Mouse (Mus musculus): Measurements from ENCODE around the gene Cpsf4l.
A peak's percentile ranks its signal among the peaks of the same experiment; 100 is the strongest.

Cpsf4l gene

DNA sequence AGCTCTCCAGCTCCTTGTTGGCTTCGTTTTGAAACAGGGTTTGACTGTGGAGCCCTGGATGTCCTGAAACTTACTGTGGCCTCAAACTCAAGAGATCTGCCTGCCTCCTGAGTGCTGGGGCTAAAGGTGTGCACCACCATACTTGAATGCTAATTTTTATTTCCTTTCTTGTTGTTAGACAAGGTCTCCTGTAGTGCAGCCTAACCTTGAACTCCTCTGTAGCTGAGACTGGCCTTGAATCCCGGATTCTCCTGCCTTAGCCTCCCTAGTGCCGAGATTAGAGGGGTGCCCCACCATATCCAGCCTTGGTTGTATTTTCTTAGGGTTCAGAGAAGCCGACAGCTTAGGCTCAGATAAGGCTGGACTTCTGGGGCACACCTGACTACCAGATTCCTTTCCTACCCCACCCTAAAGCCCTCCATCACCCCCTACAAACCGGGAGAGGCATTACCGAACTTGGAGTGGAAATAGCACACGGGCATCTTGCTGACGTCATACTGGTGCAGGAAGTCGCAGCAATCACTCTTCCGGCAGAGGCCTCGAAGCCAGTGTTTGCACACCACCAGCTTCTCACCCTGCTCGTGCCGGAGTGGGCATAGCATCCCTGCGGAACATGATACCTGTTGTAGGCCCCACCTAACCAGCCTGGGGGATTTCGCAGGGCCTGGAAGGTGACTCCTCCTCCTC, 3.7 kb downstream of the Cpsf4l start:
- DNase-seq (ENCODE audit: extremely low read depth, insufficient read length, low spot score), result no peak

GRCm38 (mm10) chr11:113703758-113704157, 6.1 kb downstream of the Cpsf4l start:
- peak; percentile 48 for DNase-seq (ENCODE audit: extremely low read depth, insufficient read length, low spot score)

GRCm38 (mm10) chr11:113699643-113700042, 10.2 kb downstream of the Cpsf4l start:
- no peak for DNase-seq (ENCODE audit: extremely low read depth, insufficient read length, low spot score)

DNA sequence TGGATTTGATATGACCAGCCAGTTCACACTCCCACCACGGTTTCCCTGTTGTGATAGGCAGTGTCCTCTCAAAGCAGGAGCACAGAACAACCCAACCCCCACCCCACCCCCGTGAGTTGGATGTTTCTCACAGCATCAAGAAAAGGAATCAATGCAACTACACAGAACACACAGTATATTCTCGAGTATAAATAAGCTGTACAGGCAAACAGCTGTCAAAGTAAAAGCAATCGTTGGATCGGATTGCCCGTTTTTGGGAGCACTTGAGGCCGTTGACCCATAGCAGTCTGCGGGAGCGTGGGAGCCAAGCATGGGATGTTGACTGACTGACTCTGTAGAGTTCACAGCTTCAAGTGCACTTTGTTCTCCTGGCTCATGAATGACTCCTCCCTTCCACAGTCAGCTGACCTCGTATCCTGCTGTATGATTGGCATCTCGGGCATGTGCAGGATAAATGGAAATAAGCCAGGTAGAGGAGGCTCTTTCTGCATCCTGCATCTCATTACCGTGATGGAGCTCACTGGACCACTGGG, 11.7 kb downstream of the Cpsf4l start:
- no peak for DNase-seq (ENCODE audit: extremely low read depth, insufficient read length, low spot score)

DNA sequence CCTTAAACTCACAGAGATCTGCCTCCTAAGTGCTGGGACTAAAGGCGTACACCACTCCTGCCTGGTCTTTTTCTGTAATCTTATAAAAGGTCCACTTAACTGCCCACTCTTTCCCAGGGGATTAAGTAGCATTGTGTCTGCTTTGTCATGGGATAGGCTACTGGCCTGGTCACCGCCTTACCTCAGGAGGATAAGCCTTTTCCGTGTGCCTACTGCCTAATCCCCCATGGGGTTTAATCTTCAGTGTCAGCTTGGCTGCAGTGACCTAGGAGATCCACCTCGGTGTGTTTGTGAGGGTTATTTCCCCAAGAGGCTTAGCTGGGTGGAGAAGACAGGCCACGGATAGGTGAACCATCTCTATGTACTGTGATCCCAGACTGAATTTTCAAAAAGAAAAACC, 12.2 kb downstream of the Cpsf4l start:
- no peak for DNase-seq (ENCODE audit: extremely low read depth, insufficient read length, low spot score)

GRCm38 (mm10) chr11:113691851-113692250, 18.0 kb downstream of the Cpsf4l start:
- no peak for DNase-seq (ENCODE audit: extremely low read depth, insufficient read length, low spot score)

DNA sequence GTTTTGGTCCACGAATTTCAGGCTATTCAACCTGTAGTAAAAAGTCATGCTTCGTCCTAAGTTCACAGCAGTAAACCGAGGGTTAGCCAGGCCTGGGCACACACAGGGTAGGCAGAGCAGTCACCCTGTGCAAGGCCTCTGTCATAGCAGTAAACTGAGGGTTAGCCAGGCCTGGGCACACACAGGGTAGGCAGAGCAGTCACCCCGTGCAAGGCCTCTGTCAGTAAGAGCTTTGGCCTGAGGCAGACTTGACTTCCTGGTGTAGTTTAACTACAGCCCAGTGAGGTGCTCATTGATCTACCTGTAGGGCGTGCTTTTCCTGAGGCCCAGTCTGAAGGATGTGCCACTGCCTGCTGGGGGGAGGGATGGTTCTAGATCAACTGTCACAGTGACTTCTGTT, 18.5 kb downstream of the Cpsf4l start:
- DNase-seq (ENCODE audit: extremely low read depth, insufficient read length, low spot score), result no peak

DNA sequence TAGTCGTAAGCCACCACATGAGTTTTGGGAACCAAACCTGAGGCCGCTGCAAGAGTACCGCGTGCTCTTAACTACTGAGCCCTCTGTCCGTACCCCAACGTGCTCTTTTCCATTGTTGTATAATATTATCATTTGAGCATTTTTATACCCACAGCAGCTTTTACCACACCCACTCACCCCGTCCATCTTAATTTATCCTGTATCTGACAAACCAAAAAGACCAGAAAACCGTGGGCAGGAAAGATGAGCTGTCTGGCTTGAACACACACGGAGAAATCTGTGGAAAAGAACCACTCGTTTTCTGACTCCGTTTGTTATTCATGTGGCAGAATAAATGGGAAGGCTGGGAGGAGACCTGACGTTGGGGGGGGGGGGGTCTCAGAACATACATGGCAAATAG, 19.3 kb downstream of the Cpsf4l start:
- DNase-seq (ENCODE audit: extremely low read depth, insufficient read length, low spot score), result no peak

GRCm38 (mm10) chr11:113687031-113687430, 22.8 kb downstream of the Cpsf4l start:
- DNase-seq (ENCODE audit: extremely low read depth, insufficient read length, low spot score), result no peak

- DNase-seq (ENCODE audit: extremely low read depth, insufficient read length, low spot score), result no peak
Measured at GRCm38 (mm10) chr11:113684707-113685426, 24.9 kb downstream of the Cpsf4l start.

- DNase-seq (ENCODE audit: extremely low read depth, insufficient read length, low spot score), result peak; percentile 97
Measured at GRCm38 (mm10) chr11:113683957-113684706, 25.7 kb downstream of the Cpsf4l start, which contains the start of the genes Fam104a and D11Wsu47e. Gene Fam104a, minus strand, starts transcription at chr11:113684155. Gene D11Wsu47e, plus strand, starts transcription at chr11:113684412.

DNA sequence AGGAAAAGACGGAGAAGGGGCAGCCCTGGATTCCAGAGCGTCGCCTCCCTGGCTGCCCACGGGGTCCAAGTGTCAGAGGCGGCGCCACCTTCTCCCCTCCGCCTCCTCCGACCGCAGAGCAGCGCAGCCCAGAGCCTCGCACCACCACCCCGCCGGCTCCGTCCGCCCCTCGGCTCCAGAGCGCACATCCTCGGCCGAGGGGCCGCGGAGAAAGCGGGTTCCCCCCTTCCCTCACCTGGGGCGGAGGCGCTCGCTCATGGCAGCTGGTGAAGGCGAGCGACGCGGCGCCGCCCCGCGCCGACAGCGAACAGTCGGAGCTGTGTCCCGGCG, 26.2 kb downstream of the Cpsf4l start:
- DNase-seq (ENCODE audit: extremely low read depth, insufficient read length, low spot score), result no peak

DNA sequence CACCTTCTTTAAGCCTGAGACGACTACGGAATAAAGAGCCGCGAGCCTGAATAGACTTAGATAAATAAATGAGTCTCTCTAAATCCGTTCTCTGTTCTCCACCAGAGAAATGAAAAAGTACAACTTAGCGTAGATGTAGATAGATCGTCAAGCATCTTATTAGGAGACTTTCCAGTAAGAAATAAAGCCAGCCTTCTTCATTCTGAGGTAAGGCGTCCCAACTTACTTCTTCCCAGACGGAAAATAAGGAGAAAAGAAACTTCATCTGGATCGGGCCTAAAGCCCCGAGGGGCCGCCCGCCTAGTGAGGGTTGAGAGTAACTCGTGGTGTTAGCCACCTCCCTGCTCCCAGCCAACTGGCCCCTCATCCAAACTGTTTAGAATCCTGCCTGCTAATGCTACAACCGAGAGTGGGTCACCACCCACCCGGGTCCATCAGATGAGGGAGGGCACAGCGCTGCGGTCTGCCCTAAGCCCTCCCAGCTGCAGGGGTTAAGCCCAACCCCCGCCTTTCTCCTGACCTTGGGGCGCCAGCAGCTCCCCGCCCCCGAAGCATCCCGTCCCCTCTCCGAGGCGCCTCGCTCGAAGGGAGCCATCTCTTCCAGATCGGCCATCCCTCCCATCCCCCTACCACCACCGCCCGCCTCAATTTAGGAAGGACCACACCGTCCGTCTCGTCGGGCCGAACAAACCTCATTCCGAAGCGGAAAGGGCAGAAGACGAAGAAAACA, 26.8 kb downstream of the Cpsf4l start:
- peak; percentile 71 for DNase-seq (ENCODE audit: extremely low read depth, insufficient read length, low spot score)

DNA sequence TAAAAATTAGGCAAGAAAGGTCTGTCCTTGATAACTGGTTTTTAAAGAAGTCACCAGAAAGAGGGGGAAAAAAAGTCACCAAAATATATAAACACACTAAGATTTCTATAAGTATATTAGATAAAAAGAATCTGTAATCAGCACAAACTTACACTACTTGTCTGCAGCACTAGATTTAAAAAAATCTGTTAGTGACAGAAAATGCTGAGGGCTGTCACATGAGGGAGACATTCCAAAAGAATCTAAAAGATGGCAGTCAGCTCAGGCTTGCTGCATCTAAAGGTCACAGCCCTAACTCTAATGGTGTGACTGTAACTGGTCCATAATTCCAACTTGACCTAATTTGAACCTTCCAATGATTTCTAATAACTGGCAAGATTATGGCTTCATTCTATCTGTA, 27.8 kb downstream of the Cpsf4l start:
- no peak for DNase-seq (ENCODE audit: extremely low read depth, insufficient read length, low spot score)

DNA sequence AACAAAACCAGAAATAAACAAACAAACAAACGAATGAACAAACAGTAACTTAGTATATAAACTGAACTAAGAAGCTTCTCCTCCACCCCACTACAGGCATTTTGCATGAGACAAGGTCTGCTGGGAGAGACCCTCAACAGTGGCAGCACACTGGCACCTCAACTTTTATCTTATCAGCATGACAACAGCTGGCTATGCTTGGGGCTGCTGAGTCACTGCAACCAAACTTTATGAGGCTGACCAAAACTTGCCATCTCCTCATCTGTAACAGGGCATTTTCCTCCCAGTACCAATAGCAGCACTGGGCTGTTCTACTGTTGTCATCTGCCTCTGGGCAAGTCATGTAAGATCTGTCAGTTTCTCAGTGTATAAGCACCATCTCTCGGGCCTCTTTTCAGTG, 28.9 kb downstream of the Cpsf4l start:
- DNase-seq (ENCODE audit: extremely low read depth, insufficient read length, low spot score), result no peak

GRCm38 (mm10) chr11:113678373-113678772, 31.4 kb downstream of the Cpsf4l start:
- no peak for DNase-seq (ENCODE audit: extremely low read depth, insufficient read length, low spot score)

DNA sequence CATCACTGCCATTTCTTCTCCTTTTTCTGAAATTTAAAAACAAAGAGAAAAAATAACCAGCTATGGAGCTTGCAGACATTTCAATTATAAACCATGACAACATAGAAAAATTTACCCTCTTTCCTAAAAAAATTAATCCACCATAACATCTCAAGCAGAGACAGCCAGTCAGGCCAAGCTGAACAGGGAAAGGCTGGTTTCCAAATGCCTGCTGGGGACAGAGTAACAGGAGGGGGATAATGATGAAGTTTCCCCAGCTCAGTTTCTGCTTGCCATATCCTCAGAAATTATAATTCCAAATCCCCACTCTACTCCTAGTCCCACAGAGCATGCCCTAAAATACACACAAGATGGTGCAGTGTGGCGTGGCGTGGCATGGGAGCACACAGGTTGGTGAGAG, 32.4 kb downstream of the Cpsf4l start:
- no peak for DNase-seq (ENCODE audit: extremely low read depth, insufficient read length, low spot score)

GRCm38 (mm10) chr11:113676847-113677246, 33.0 kb downstream of the Cpsf4l start:
- DNase-seq (ENCODE audit: extremely low read depth, insufficient read length, low spot score), result no peak

DNA sequence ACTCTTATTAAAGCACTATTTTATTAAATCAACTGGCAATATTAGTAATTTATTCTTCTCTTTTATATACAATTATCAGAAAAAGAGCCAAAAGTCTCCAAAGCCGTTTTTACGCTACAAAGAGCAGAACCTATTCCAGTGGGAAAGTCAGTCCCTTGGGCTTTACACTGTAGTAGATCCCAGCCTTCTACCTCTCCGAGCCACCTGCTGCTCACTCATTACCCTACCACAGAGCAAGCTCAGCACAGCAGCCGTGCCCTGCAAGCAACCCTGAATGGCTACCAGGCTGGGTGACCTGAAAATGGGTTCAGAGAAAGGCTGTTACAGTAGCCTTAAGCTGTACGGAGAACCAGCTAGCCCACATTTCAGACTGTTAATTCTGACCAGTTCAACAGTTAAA, 35.2 kb downstream of the Cpsf4l start:
- DNase-seq (ENCODE audit: extremely low read depth, insufficient read length, low spot score), result no peak

- no peak for DNase-seq (ENCODE audit: extremely low read depth, insufficient read length, low spot score)
Measured at GRCm38 (mm10) chr11:113673614-113674013, 36.2 kb downstream of the Cpsf4l start.

DNA sequence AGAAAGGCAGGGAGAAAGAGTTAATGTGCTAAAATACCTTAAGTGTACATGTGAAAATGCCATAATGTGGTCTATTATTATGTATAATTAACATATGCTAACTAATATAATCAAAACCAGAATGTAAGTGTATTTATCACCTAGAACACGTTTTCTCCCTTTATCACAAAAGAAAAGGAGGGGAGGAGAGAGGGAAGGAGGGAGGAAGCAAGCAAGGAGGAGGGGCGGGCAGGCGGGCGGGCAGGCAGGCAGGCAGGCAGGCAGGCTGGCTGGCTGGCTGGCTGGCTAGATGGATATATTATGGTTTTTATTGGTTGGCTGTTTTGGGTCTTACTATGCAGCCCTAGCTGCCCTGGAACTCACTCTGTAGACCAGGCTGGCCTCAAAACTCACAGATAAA, 40.1 kb downstream of the Cpsf4l start:
- DNase-seq (ENCODE audit: extremely low read depth, insufficient read length, low spot score), result no peak
